Mouse (Mus musculus): ENCODE results near the gene Gm20911. TPM values are rescaled to one million over a fixed set of nuclear protein-coding genes. Genes with fewer than 3 reads are reported as not detected.
"Not testable (repeated sequence)": the region's sequence is repeated elsewhere in the genome, so short reads cannot be mapped to it uniquely, and the experiment has no call there.

The Gm20911 gene
- not detected in 2 replicates for polyA plus RNA-seq (2014; fragmentation: Nextera tagmentation; extraction: Ambion mirVana)

DNA sequence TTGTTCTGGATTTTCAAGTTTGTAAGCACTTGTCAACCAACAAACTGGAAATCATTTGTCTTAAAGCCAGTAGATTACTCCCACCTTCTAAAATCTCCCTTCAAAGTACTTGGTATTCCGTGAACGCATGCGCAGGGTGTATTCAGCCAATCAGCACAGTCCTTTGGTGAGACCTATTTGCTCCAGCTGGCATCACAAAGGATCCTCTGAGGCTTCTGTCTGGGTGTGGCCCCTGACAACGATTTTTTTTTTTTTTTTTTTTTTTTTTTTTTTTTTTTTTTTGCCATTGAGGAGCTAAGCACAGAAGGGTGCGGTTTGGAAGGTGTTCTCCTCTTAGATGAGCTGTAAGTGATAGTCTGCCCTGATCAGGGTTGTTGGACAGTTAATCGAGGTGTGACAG lies at the start of gene Gm20911:
TSS of gene Gm20911 (plus strand) at position 301 of the 400 bp plus-strand sequence.
- no CpG with 5 or more reads among the region's 6 CpGs for WGBS
- not testable (repeated sequence) for H3K36me3 ChIP-seq (ENCODE audit: control insufficient read depth, insufficient read depth, low read length); H3K9ac ChIP-seq (ENCODE audit: low read length); H3K27ac ChIP-seq (replicated peaks; ENCODE audit: low read depth, low read length); H3K27me3 ChIP-seq (ENCODE audit: control insufficient read depth, insufficient read depth, low read length); H3K4me1 ChIP-seq (ENCODE audit: control insufficient read depth, insufficient read depth, low read length); H3K4me3 ChIP-seq (ENCODE audit: low read depth, low read length); H3K9me3 ChIP-seq (ENCODE audit: control insufficient read depth, low read length); ATAC-seq (ENCODE audit: insufficient number of reproducible peaks, low FRiP score, low TSS enrichment, low read depth); H3K4me2 ChIP-seq (ENCODE audit: low read depth, severe bottlenecking); DNase-seq (ENCODE audit: low spot score)
